Mouse (Mus musculus) olfactory bulb, adult 2 months (tissue): ENCODE data around the gene Pcnx3.
A peak's percentile ranks its signal among the peaks of the same experiment; 100 is the strongest.

Source experiments
- CTCF ChIP-seq: fragments of 200-500 bp; IDR thresholded peaks from 2 replicates; pipeline ENCODE4 v1.5.1; 2012; ENCODE audit warnings: low read depth, mild to moderate bottlenecking, low read length, moderate library complexity; ENCODE audit not compliant: insufficient read depth
- POLR2A ChIP-seq: fragments of 200-500 bp; IDR thresholded peaks from 2 replicates; pipeline ENCODE4 v1.6.1; 2012; ENCODE audit warnings: mild to moderate bottlenecking, low read depth, low read length, moderate library complexity; ENCODE audit not compliant: insufficient read depth

DNA sequence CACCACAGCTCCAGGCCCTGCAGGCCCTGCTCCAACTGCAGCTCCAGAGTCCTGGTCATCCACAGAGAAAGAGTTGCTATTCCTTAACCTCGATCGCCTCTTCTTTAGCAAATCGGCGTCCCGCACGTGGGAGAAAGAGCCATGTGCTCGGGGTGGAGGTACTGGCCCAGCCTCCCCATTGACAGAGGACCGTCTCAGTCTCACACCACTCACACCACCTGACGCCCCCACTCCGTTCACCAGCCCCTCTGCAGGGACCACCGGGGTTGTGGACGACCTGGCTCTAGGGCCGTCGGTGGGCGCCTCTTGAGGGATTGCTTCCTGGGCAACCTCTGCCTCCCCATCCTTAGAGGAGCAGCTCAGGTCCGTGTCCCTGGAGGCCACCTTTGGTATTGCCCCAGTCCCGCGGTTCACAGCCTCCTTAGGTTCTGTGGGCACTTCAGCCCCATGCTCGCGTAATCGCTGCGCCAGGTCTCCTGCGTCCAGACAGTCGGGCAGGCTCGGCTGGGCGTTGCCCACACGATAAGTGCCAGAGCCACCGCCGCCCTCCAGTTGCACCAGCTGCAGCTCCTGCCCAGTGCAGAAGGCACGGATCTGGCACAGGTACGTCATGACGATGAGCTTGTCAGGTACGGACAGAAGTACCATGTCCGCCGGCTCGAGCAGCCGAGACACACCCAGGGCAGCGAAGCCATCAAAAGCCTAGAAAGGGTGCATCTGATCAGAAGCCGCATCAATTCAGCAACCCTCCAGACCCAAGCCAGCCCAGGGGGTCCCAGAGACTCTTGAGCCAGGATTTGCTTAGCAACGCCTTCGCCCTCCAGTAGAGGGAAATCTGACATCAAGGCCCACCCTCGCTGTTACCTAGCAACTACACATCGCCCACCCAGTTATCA lies 27.3 kb upstream of the Pcnx3 start:
- TF ChIP-seq CTCF (peak; percentile 50; the same call in 1 of the 2 replicates), POLR2A (no peak)
